Mouse (Mus musculus) kidney, adult 11 months (tissue): ENCODE results near the gene Lmntd1.

Source experiments
- DNase-seq: peaks from one replicate; pipeline ENCODE4 v3.0.0; 2022

The Lmntd1 gene

DNA sequence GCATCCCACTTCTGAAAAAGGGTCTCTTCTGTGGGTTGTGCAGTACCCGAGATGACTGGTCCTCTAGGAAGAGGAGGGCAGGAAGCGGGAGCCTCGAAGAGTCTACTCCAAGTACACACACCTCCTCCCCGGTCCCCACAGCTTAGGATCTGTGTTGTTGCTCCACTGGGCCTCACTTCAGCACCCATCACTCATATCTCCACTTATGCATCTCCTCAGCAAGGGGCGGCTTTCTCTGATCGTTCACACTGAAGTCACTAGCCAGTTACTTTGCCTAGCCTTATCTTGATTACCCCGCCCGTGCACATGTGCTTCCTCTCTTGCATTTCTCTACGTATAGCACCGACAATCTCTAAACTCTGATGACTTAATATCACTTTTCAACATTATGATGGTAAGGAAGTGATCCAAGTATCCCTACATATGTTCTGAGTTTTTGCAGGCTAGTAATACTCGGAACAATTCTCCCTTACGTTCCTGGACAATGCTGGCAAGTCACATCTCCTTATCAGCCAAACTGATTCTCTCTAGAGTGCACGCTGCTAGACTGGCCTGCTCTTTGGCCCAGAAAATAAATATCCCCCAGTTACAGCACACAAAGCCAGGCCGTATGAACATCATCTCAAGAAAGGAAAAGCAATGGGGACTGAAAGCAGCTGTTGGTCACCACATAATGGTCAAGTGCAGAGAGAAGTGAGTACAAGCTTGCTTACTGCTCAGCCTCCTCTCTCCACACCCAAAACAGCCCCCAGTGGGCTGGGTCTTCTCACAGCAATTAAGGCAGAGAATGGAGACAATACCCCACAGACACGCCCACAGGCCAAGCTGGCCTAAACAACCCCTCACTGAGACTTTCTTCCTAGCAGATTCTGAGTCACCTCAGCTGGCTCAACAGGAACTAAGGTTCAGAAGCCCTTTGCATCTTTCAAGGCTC lies 56.8 kb downstream of the Lmntd1 start:
- DNase-seq, result no peak

- DNase-seq, result no peak
These were observed 60.9 kb downstream of the Lmntd1 start for GRCm38 (mm10) chr6:145553226-145553625.

DNA sequence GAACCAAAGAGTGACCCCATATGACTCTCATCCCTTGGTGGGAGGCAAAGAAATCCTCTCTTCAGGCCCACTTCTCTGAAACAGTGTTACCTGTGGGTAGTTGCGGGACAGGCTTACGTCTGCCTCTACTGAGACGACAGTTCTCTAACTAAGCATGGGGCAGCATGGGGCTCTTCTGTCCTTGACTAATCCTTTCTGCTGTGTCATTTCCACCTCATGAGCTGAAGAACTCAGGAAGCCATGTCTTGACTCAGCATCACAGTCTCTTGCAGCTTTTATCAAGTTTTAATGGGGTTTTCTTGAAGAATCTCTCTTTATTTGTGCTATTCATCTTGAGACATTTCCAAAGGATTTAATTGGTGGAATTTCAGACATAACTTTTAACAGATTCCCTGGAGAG lies 61.3 kb downstream of the Lmntd1 start:
- DNase-seq, result no peak

GRCm38 (mm10) chr6:145550993-145551392 lies 63.1 kb downstream of the Lmntd1 start:
- DNase-seq, result peak; percentile 19

DNA sequence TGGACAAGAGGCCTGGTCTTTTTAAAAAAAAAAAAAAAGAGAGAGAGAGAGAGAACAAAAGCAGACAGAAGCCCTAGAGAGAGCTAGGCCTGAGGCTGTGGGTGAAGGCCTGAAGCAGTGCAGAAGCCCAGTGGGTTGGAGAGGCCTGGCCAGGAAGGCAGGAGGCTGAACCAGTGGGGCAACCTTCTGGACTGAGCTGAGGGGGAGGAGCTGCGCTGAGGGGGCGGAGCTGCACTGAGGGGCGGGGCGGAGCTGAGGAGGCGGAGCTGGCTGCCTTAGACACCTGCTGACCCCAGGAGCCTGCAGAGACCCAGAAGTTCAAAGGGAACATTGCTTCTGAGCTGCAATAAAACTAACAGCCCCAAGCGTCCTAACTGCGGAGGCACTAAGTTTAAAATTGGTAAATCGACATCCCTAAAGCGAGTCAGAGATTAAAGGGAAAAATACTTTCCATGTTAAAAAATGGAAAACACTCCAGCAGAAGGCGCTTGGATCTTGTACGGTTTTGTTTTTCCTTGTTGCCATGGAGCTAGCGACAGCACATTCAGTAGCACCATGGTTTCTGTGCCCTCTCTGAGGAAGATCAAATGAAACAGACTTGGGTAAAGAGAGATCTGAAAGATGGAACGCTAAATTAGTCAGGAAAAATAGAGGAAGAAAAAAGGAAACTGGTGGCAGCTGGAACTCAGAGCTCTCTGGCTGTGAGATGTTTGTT lies 68.0 kb downstream of the Lmntd1 start:
- DNase-seq, result peak; percentile 19

GRCm38 (mm10) chr6:145544838-145545237 lies 69.3 kb downstream of the Lmntd1 start:
- no peak for DNase-seq

- no peak for DNase-seq
These were observed 69.8 kb downstream of the Lmntd1 start for GRCm38 (mm10) chr6:145544304-145544703.

DNA sequence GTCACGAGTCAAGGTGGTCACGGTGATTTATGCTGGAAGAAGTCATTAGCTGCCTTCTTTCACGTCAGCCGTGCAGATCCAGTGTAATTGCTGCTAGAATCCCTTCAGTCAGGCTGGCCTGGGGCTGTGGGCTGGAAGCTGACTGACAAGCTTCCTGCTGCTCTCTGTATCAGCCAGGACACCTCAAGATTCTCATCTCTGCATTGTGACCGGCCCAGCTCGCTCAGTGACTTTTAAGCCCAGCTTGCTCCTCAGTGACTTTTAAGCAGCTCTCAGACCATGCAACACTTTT lies 74.6 kb downstream of the Lmntd1 start:
- no peak for DNase-seq

- DNase-seq, result no peak
These were observed 75.1 kb downstream of the Lmntd1 start for GRCm38 (mm10) chr6:145538787-145539567.

DNA sequence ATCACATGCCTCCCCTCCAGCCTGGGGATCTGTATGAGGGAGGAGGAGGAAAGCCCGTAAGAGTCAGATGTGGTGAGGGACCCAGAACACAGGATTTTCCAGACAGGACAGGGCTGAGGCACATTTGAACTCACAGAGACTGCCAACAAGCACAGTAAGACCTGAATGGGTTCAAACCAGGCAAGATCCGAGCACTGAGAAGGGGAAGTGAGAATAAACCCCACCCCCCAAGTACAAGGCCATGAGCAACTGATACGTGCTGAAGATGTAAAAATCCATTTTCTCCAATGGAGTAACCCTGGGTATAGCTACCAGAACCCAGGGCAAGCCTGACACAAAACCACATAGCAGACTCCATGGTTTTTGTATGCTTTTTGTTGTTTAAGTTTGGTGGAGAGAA lies 83.7 kb downstream of the Lmntd1 start:
- DNase-seq, result no peak

- DNase-seq, result no peak
These were observed 90.8 kb downstream of the Lmntd1 start for GRCm38 (mm10) chr6:145523337-145523736.

- DNase-seq, result no peak
These were observed 91.5 kb downstream of the Lmntd1 start for GRCm38 (mm10) chr6:145522617-145523016.

DNA sequence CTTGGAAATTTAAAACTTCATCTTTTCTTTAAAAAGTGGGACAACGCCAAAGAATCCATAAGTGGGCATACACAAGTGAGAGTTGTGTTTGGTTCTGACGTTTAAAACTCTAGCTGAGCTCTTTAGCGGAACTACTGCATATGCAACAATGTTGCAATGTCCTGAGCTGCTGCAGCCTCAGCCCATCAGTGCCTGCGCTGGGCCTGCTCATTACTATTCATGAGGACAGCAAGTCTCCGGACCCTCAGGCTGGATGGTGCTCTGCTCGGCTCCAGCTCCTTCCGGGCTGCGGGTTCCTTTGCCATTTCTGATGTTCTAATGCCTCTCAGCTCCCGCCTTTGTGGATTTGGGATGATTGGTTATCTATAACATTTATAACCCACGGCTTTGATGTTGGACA lies 97.1 kb downstream of the Lmntd1 start:
- no peak for DNase-seq

GRCm38 (mm10) chr6:145515859-145516581 lies 98.1 kb downstream of the Lmntd1 start:
- DNase-seq, result peak; percentile 34

DNA sequence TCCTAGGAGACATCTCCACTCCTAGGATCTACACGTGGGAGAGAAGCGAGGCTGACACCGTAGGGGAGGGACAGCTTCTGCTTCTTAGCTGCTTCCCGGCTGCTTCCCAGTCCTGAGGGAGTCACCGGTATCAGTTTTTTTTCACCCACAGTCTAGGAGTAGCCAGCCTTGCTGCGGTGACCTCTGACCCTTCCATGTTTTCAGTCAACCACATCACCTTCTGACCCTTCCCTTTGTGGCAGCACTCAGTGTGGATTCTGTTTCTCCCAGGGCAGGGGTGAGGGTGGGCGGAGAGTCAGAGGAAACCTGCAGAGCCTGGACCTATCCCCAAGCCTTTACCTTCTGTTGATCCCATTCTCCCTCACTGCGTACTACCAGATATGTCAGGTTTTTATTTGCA lies 102.9 kb downstream of the Lmntd1 start:
- DNase-seq, result no peak

DNA sequence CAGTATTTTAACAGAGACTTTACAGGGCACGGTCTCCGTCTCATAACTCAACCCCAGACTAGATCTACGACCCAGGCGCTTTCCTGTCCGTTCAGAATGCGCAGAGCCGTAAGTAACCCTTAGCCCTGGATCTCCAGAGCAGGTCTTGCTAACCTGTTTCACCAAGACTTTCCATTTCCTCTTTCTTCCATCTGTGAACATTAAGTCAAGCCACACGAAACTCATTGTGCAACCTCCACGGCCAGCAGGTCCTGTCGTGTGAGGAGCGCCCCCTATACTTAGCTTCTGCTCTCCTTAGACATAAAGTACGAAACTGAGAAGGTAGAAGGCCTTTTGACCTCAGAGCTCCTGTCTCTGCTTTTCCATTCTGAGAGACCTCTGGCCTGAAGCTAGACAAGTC lies 105.3 kb downstream of the Lmntd1 start:
- DNase-seq, result no peak

GRCm38 (mm10) chr6:145501751-145502150 lies 112.4 kb downstream of the Lmntd1 start:
- no peak for DNase-seq

DNA sequence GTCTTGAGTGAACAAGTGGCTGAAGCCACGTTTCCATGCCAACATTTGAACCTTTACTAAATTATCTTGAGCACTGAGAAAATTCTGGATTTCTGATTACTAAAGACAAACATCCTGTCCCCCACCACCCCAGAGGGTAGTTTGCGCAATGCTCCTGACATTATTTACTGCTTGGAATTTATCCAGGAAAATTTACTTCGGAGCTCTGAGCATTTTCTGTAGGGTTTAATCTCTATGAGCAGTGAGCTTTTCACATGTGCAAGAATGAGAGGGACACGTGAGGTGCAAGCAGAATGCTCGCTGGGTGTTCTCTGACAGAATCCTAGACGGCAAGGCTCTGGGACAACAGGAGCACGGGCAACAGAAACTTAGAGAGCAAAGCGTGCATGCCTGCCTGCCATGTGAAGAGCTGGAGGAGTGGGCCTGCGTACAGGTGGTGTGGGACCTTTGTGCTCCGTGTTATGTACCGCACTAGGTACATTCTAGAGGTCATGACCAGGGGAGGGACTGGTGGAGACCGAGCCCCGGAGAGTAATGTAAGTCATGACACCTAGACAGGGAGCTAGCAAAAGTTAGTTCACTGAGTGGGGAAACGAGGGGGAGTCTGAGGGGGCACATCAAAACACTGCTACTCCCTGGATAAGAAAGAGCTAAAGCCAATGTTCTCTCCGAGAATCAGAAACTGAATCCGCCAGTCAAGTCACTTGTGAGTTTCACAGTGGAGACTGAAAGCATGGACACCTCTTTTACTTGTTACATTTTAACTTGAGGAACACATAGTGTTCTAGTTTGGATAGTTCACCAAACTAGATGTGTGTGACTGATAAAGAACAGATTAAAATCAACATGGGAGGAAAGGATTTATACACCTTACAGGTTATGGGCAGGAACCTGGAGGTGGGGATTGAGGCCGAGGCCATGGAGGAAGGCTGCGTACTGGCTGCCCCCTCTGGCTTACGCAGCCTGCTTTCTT lies 114.3 kb downstream of the Lmntd1 start:
- peak; percentile 50 for DNase-seq

- DNase-seq, result no peak
These were observed 118.4 kb downstream of the Lmntd1 start for GRCm38 (mm10) chr6:145495731-145496130.

DNA sequence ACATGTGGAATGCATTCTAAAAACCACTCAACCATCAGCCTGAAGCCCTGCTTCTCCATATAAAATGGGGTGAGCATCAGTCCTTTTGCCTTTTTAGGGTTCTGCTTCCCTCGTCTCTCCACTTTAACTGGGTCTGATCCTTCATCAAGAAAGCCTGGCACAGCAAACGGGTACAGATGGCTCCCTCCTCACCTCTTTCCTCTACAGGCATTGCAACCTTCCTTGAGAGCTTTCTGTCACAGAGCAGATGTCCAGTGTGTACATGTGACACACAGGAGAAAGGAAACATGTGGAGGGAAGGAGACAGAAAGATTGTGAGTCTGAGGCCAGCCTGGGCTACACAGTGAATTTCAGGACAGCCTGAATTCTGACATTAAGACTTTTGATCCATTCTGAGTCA lies 125.9 kb downstream of the Lmntd1 start:
- no peak for DNase-seq

DNA sequence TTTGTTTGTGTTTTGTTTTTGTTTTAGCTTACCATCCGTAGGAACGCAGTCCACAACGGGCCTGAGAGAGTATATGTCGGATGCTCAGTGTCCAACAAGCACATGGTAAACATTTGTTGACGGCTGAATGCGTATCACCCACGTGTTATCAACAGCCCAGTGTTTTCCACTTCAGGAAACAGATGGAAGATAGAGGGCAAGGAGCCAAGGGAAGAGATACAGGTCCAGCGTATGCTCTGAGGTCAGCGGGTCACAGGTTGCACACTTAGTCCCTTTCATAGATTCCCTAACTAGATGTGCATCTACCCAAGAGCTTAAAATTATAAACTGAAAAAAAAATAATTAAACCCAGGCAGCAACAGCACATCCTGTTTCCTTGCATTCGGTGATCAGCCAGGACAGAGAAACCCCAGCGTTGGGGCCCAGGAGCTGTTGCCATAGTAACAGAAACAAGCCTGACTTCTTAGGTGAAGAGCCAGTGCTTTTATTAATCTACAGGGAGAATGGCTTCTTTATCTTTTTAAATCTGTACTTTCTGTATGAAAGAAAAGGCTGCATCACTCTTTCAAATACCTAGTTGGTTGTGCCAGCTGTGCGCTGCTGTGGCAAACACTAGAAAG lies 128.0 kb downstream of the Lmntd1 start:
- no peak for DNase-seq
